Mouse (Mus musculus) hematopoietic multipotent progenitor cell, adult 10-12 weeks (in vitro differentiated cells): ENCODE measurements around the gene Vmn2r42. TPM values are rescaled to one million over a fixed set of nuclear protein-coding genes. Genes with fewer than 3 reads are reported as not detected.

Source experiments
- polyA plus RNA-seq: library from polyadenylated mRNA; stranded (reverse); fragments of >175 nt; gene quantifications from 2 replicates; pipeline ENCODE4 v1.2.3, GENCODE M21; 2012; ENCODE audit warnings: low replicate concordance

Gene Vmn2r42
- 0.02 and 0.07 TPM in 2 replicates for polyA plus RNA-seq

DNA sequence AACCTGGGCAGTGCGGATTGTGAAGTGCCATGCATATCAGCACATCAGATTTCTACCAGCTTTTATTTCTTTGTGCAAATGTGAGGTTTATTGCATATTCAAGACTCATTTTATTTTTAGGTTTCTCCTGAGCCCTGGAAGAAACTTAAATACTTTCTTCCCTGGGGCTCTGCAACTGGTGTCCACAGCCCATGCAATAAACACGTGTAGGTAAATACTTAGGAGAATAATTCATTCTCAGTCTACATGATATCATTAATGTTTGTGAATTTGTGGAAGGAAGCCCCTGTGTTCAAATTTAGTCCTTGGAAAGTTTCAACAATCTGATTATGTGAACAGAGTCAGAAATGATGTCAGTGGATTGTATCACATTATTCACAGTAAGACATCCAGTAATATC is at the start of gene Vmn2r42:
Vmn2r42 (minus strand) TSS at position 101 of the 400 bp plus-strand sequence.

DNA sequence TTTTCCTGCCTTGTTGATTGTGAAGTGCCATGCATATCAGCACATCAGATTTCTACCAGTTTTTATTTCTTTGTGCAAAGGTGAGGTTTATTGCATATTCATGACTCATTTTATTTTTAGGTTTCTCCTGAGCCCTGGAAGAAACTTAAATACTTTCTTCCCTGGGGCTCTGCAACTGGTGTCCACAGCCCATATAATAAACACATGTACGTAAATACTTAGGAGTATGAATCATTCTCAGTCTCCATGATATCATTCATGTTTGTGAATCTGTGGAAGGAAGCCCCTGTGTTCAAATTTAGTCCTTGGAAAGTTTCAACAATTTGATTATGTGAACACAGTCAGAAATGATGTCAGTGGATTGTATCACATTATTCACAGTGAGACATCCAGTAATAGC is 38.6 kb downstream of the Vmn2r42 start, which contains the start of gene Vmn2r41:
Vmn2r41 (minus strand) TSS at position 101 of the 400 bp plus-strand sequence.

Other genes starting within 250 kb of the Vmn2r42 start
- gene Vmn2r41, start 38.7 kb downstream of the Vmn2r42 start, polyA plus RNA-seq: not detected in 2 replicates
- 0.05 TPM in 1 of 2 replicates, not detected in the other for gene Vmn2r43, start 60.3 kb upstream of the Vmn2r42 start, polyA plus RNA-seq
- 0.02 TPM in 1 of 2 replicates, not detected in the other for gene Vmn2r44, start 183.0 kb upstream of the Vmn2r42 start, polyA plus RNA-seq